Mouse (Mus musculus) liver, embryonic 14.5 days (tissue): ENCODE results near the gene Olfr97. TPM values are rescaled to one million over a fixed set of nuclear protein-coding genes. Genes with fewer than 3 reads are reported as not detected.
"Not testable (repeated sequence)": the region's sequence is repeated elsewhere in the genome, so short reads cannot be mapped to it uniquely, and the experiment has no call there.

Source experiments
- ATAC-seq: fragments of 200-750 bp; cut with Nextera tagmentation; 2 replicates; pipeline ENCODE4 v1.8.0; 2017; ENCODE audit warnings: moderate number of reproducible peaks, mild to moderate bottlenecking, moderate library complexity; ENCODE audit not compliant: insufficient read depth
- DNase-seq, 3 experiments: peaks; one replicate each; pipeline ENCODE4 v3.0.0-alpha.2; 2012 to 2013; ENCODE audit warnings: low read depth in 3 of 3, low spot score in 3 of 3
- H3K27ac ChIP-seq: fragments of 300-500 bp; sonication (generic); 2 replicates; pipeline ENCODE4 v1.5.1; 2014; ENCODE audit warnings: moderate library complexity, mild to moderate bottlenecking, control low read depth, inconsistent platforms
- H3K27me3 ChIP-seq: fragments of 300-500 bp; sonication (generic); 2 replicates; pipeline ENCODE4 v1.6.1; 2014; ENCODE audit warnings: mild to moderate bottlenecking, low read length, moderate library complexity; ENCODE audit not compliant: control insufficient read depth, insufficient read depth
- H3K36me3 ChIP-seq: fragments of 300-500 bp; sonication (generic); replicated peaks from 2 replicates; pipeline ENCODE4 v1.6.1; 2014; ENCODE audit warnings: low read depth; ENCODE audit not compliant: control insufficient read depth, insufficient read depth
- H3K4me1 ChIP-seq, 2 experiments: fragments of 200-500 bp in 1 of 2; fragments of 300-500 bp in 1 of 2; sonication (generic) in 1 of 2; replicated peaks; 2 replicates each; pipeline ENCODE4 v1.6.1; 2012 to 2014; ENCODE audit warnings: antibody characterized with exemption in 1 of 2, inconsistent platforms in 1 of 2, low read length in 1 of 2; ENCODE audit not compliant: control insufficient read depth in 2 of 2, insufficient read depth in 2 of 2
- H3K4me2 ChIP-seq: fragments of 300-500 bp; sonication (generic); 2 replicates; pipeline ENCODE4 v1.6.1; 2014; ENCODE audit warnings: low read depth, mild to moderate bottlenecking, control low read depth, moderate library complexity
- H3K4me3 ChIP-seq, 2 experiments: fragments of 200-500 bp in 1 of 2; fragments of 300-500 bp in 1 of 2; sonication (generic) in 1 of 2; 2 replicates each; pipeline ENCODE4 v1.5.1; 2012 to 2014; ENCODE audit warnings: low read depth in 2 of 2, low read length in 2 of 2, mild to moderate bottlenecking in 2 of 2, control low read depth in 1 of 2, inconsistent platforms in 1 of 2, moderate library complexity in 1 of 2; ENCODE audit not compliant: insufficient read depth in 1 of 2
- H3K9ac ChIP-seq: fragments of 300-500 bp; sonication (generic); replicated peaks from 2 replicates; pipeline ENCODE4 v1.6.1; 2014; ENCODE audit warnings: mild to moderate bottlenecking, control low read depth, moderate library complexity
- H3K9me3 ChIP-seq: fragments of 300-500 bp; sonication (generic); 2 replicates; pipeline ENCODE4 v1.6.1; 2016; ENCODE audit warnings: low read length, mixed read lengths; ENCODE audit not compliant: control insufficient read depth
- CTCF ChIP-seq: IDR thresholded peaks from 2 replicates; pipeline ENCODE4 v1.5.1; 2016; ENCODE audit warnings: antibody characterized with exemption, low read depth, control low read depth
- EP300 ChIP-seq: IDR thresholded peaks from 2 replicates; pipeline ENCODE4 v1.6.1; 2016; ENCODE audit warnings: antibody characterized with exemption, low read depth
- WGBS: fragments of 180-500 bp; shearing (Covaris S2); extraction: QIAGEN DNeasy Blood & Tissue Kit; methylation state at CpG from one replicate; pipeline ENCODE4 v1.1.7; 2014; ENCODE audit not compliant: insufficient replicate concordance; 5-methylcytosine and 5-hydroxymethylcytosine counted together
- polyA plus RNA-seq, 2 experiments: library from polyadenylated mRNA; depleted of rRNA in 1 of 2; stranded (reverse) in 1 of 2; unstranded in 1 of 2; fragments of >200 nt; fragmentation: Nextera tagmentation in 1 of 2; extraction: Ambion mirVana in 1 of 2; gene quantifications; 2 replicates each; pipeline versions ENCODE4 v1.2.1 to v1.2.3; 2012 to 2014

The Olfr97 gene
- not detected in 2 replicates for polyA plus RNA-seq (2012; rRNA removed)
- not detected in 2 replicates for polyA plus RNA-seq (2014; fragmentation: Nextera tagmentation; extraction: Ambion mirVana)

GRCm38 (mm10) chr17:37237230-37237629, at the start of gene Olfr97:
Gene Olfr97, minus strand, starts transcription at chr17:37237330.
- not testable (repeated sequence) for DNase-seq, H3K27me3 ChIP-seq, H3K36me3 ChIP-seq, ATAC-seq, H3K9me3 ChIP-seq, H3K9ac ChIP-seq, H3K4me3 ChIP-seq, H3K27ac ChIP-seq, H3K4me2 ChIP-seq, H3K4me1 ChIP-seq
- WGBS: 70% methylated on average over 2 of the region's 2 CpGs

- Histone ChIP-seq H3K9me3 (no peaks in the 10 kb centered on the region), H3K4me3 (no peak within 1 kb of the TSS), H3K4me1 (no peaks in the 10 kb centered on the region), H3K9ac (no peak within 1 kb of the TSS), H3K27me3 (no peaks in the 10 kb centered on the region), H3K27ac (no peak within 1 kb of the TSS), H3K36me3 (no peaks in the 10 kb centered on the region), H3K4me2 (no peak within 1 kb of the TSS)
- TF ChIP-seq CTCF: no peak
- TF ChIP-seq EP300: no peak
- no peak for ATAC-seq
- DNase-seq: no peak
- WGBS: 44% methylated on average over 1 of the region's 1 CpGs
Observed at GRCm38 (mm10) chr17:37283360-37283759, 46.2 kb upstream of the Olfr97 start, which contains the start of gene Olfr99. Gene Olfr99, minus strand, starts transcription at chr17:37283460.

GRCm38 (mm10) chr17:37280331-37280730, 43.2 kb upstream of the Olfr97 start:
- Histone ChIP-seq H3K9me3 (no peaks in the 10 kb centered on the region), H3K4me1 (no peaks in the 10 kb centered on the region), H3K27ac (no peak overlapping the region), H3K4me2 (no peak overlapping the region), H3K4me3 (no peak overlapping the region), H3K27me3 (no peaks in the 10 kb centered on the region), H3K9ac (no peak overlapping the region), H3K36me3 (no peaks in the 10 kb centered on the region)
- DNase-seq (no peak), ATAC-seq (no peak)
- 53% methylated on average over 1 of the region's 1 CpGs for WGBS
- TF ChIP-seq EP300 (no peak), CTCF (no peak)

- no peaks in the 10 kb centered on the region for H3K4me1 ChIP-seq
- H3K27ac ChIP-seq: no peak overlapping the region
- H3K36me3 ChIP-seq: no peaks in the 10 kb centered on the region
- H3K9me3 ChIP-seq: no peaks in the 10 kb centered on the region
- no peaks in the 10 kb centered on the region for H3K27me3 ChIP-seq
- TF ChIP-seq CTCF: no peak
- TF ChIP-seq EP300: no peak
- ATAC-seq (no peak), DNase-seq (no peak)
- no peak overlapping the region for H3K4me3 ChIP-seq
- H3K4me2 ChIP-seq: no peak overlapping the region
- H3K9ac ChIP-seq: no peak overlapping the region
Observed at GRCm38 (mm10) chr17:37276573-37276972, 39.4 kb upstream of the Olfr97 start.

- 47% methylated on average over 2 of the region's 2 CpGs for WGBS
- H3K4me3 ChIP-seq: no peak overlapping the region
- H3K36me3 ChIP-seq: no peaks in the 10 kb centered on the region
- ATAC-seq (no peak), DNase-seq (no peak)
- no peaks in the 10 kb centered on the region for H3K4me1 ChIP-seq
- no peak for TF ChIP-seq EP300
- no peak for TF ChIP-seq CTCF
- H3K4me2 ChIP-seq: no peak overlapping the region
- no peaks in the 10 kb centered on the region for H3K27me3 ChIP-seq
- no peaks in the 10 kb centered on the region for H3K9me3 ChIP-seq
- no peak overlapping the region for H3K27ac ChIP-seq
- no peak overlapping the region for H3K9ac ChIP-seq
Observed at GRCm38 (mm10) chr17:37275626-37276248, 38.6 kb upstream of the Olfr97 start.
